Mouse (Mus musculus) limb, embryonic 14.5 days (tissue): ENCODE data around the gene Ints3. TPM values are rescaled to one million over a fixed set of nuclear protein-coding genes. Genes with fewer than 3 reads are reported as not detected.

ENCODE experiments used
- ATAC-seq: fragments of 200-750 bp; cut with Nextera tagmentation; 2 replicates; pipeline ENCODE4 v1.8.0; 2017; ENCODE audit warnings: low read depth, moderate number of reproducible peaks, moderate TSS enrichment; ENCODE audit not compliant: low FRiP score
- DNase-seq: peaks from one replicate; pipeline ENCODE4 v3.0.0-alpha.2; 2015; ENCODE audit warnings: low spot score
- H3K27ac ChIP-seq: fragments of 300-500 bp; sonication (generic); replicated peaks from 2 replicates; pipeline ENCODE4 v1.5.1; 2014; ENCODE audit warnings: low read depth, mild to moderate bottlenecking, low read length, moderate library complexity, mixed read lengths
- H3K27me3 ChIP-seq: fragments of 300-500 bp; sonication (generic); 2 replicates; pipeline ENCODE4 v1.6.1; 2014; ENCODE audit warnings: low read length, mixed read lengths; ENCODE audit not compliant: control insufficient read depth, insufficient read depth
- H3K36me3 ChIP-seq: fragments of 300-500 bp; sonication (generic); 2 replicates; pipeline ENCODE4 v1.6.1; 2014; ENCODE audit warnings: mild to moderate bottlenecking, low read length, moderate library complexity, mixed read lengths; ENCODE audit not compliant: control insufficient read depth, insufficient read depth
- H3K4me1 ChIP-seq: fragments of 300-500 bp; sonication (generic); 2 replicates; pipeline ENCODE4 v1.6.1; 2014; ENCODE audit warnings: antibody characterized with exemption, low read length, mixed read lengths; ENCODE audit not compliant: control insufficient read depth, insufficient read depth
- H3K4me2 ChIP-seq: fragments of 300-500 bp; sonication (generic); replicated peaks from 2 replicates; pipeline ENCODE4 v1.6.1; 2014; ENCODE audit warnings: low read depth, mild to moderate bottlenecking, low read length, moderate library complexity; ENCODE audit not compliant: severe bottlenecking
- H3K4me3 ChIP-seq: fragments of 300-500 bp; sonication (generic); replicated peaks from 2 replicates; pipeline ENCODE4 v1.5.1; 2014; ENCODE audit warnings: low read length
- H3K9ac ChIP-seq: fragments of 300-500 bp; sonication (generic); 2 replicates; pipeline ENCODE4 v1.6.1; 2014; ENCODE audit warnings: mild to moderate bottlenecking, low read depth, low read length, moderate library complexity; ENCODE audit not compliant: severe bottlenecking
- H3K9me3 ChIP-seq: fragments of 300-500 bp; sonication (generic); 2 replicates; pipeline ENCODE4 v1.6.1; 2016; ENCODE audit warnings: low read length; ENCODE audit not compliant: control insufficient read depth
- POLR2A ChIP-seq: fragments of 200-500 bp; IDR thresholded peaks from 2 replicates; pipeline ENCODE4 v1.8.0; 2012; ENCODE audit warnings: inconsistent platforms, mild to moderate bottlenecking, moderate library complexity, borderline replicate concordance; ENCODE audit not compliant: insufficient read depth, insufficient read length; ENCODE audit errors: extremely low read depth
- WGBS: fragments of 180-500 bp; shearing (Covaris S2); extraction: QIAGEN DNeasy Blood & Tissue Kit; methylation state at CpG from one replicate; pipeline ENCODE4 v1.1.7; 2014; 5-methylcytosine and 5-hydroxymethylcytosine counted together
- polyA plus RNA-seq, 2 experiments: library from polyadenylated mRNA; depleted of rRNA in 1 of 2; stranded (reverse) in 1 of 2; unstranded in 1 of 2; fragments of >200 nt; fragmentation: Nextera tagmentation in 1 of 2; extraction: Ambion mirVana in 1 of 2; gene quantifications; 2 replicates each; pipeline versions ENCODE4 v1.2.1 to v1.2.3; 2012 to 2014

Gene Ints3
- polyA plus RNA-seq, 2 experiments, result 26.0 to 52.8 TPM

- Histone ChIP-seq H3K36me3 (no peaks in the 10 kb centered on the region), H3K4me2 (no peak overlapping the region), H3K27me3 (peaks cover 37% of the 10 kb centered on the region), H3K27ac (no peak overlapping the region), H3K4me3 (no peak overlapping the region), H3K4me1 (0 out of 2 replicates have a peak, but pooled peaks cover 2% of the 10 kb centered on the region), H3K9ac (no peak overlapping the region), H3K9me3 (no peaks in the 10 kb centered on the region)
- TF ChIP-seq POLR2A, result no peak
- no peak for DNase-seq
- 86% methylated on average over 10 of the region's 10 CpGs for WGBS
- ATAC-seq, result no peak
Observed at GRCm38 (mm10) chr3:90467618-90468300, 34.3 kb upstream of the Ints3 start.

DNA sequence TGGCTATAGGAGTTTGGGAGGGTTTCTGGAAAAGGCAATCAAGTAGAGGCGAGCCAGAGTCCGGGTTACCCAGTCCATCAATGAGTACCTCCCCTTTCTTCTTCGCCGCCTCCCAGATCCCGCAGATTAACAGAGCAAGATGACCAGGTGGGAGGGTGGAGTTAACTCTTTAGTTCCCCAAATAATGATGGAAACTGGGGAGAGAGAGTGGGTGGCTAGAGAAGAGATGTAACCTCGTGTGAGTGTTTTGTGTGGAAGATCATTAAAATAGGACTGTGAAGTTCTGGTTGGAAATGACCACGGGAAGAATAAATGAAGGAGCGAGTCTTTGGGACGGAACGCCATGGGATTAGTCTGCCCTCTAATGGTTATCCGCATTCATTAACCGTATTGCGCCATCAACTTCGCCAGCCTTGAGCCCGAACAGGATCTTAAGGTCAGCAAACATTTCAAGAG is 32.9 kb upstream of the Ints3 start:
- no peaks in the 10 kb centered on the region for H3K36me3 ChIP-seq
- H3K4me3 ChIP-seq, result peak overlapping the region; percentile 40
- peaks cover 41% of the 10 kb centered on the region for H3K27me3 ChIP-seq
- H3K4me2 ChIP-seq, result peak overlapping the region; percentile 79
- ATAC-seq, result peak; percentile 39; the same call in 1 of the 2 replicates
- TF ChIP-seq POLR2A, result no peak
- no peak overlapping the region for H3K27ac ChIP-seq
- under 1% methylated on average over 15 of the region's 15 CpGs for WGBS
- 0 out of 2 replicates have a peak, but pooled peaks cover 2% of the 10 kb centered on the region for H3K4me1 ChIP-seq
- peak; percentile 78 for DNase-seq
- H3K9ac ChIP-seq, result peak overlapping the region; percentile 17; the same call in 1 of the 2 replicates
- H3K9me3 ChIP-seq, result no peaks in the 10 kb centered on the region

- 0 out of 2 replicates have a peak, but pooled peaks cover 2% of the 10 kb centered on the region for H3K4me1 ChIP-seq
- H3K9me3 ChIP-seq, result no peaks in the 10 kb centered on the region
- peak within 1 kb of the TSS; percentile 17 for H3K9ac ChIP-seq
- H3K27me3 ChIP-seq, result peaks cover 41% of the 10 kb centered on the region
- WGBS, result 0% methylated on average over 28 of the region's 49 CpGs
- H3K4me3 ChIP-seq, result peak within 1 kb of the TSS; percentile 40
- no peak for TF ChIP-seq POLR2A
- ATAC-seq (peak; percentile 25; the same call in 1 of the 2 replicates), DNase-seq (peak; percentile 18)
- H3K4me2 ChIP-seq, result peak within 1 kb of the TSS; percentile 79
- H3K27ac ChIP-seq, result no peak within 1 kb of the TSS
- no peaks in the 10 kb centered on the region for H3K36me3 ChIP-seq
Observed at GRCm38 (mm10) chr3:90465686-90466310, 32.4 kb upstream of the Ints3 start, which contains the start of gene Npr1. Npr1 (minus strand) TSS chr3:90465866.

GRCm38 (mm10) chr3:90465081-90465685 is 31.8 kb upstream of the Ints3 start:
- H3K4me1 ChIP-seq, result 0 out of 2 replicates have a peak, but pooled peaks cover 2% of the 10 kb centered on the region
- H3K9ac ChIP-seq, result peak overlapping the region; percentile 17
- TF ChIP-seq POLR2A, result no peak
- ATAC-seq (peak; percentile 28; the same call in 1 of the 2 replicates), DNase-seq (no peak)
- WGBS, result 1% methylated on average over 70 of the region's 75 CpGs
- peak overlapping the region; percentile 40 for H3K4me3 ChIP-seq
- H3K9me3 ChIP-seq, result no peaks in the 10 kb centered on the region
- H3K36me3 ChIP-seq, result no peaks in the 10 kb centered on the region
- no peak overlapping the region for H3K27ac ChIP-seq
- peak overlapping the region; percentile 79 for H3K4me2 ChIP-seq
- H3K27me3 ChIP-seq, result peaks cover 41% of the 10 kb centered on the region

GRCm38 (mm10) chr3:90464552-90465080 is 31.2 kb upstream of the Ints3 start:
- Histone ChIP-seq H3K4me2 (peak overlapping the region; percentile 79), H3K9me3 (no peaks in the 10 kb centered on the region), H3K4me3 (peak overlapping the region; percentile 40), H3K4me1 (0 out of 2 replicates have a peak, but pooled peaks cover 2% of the 10 kb centered on the region), H3K36me3 (no peaks in the 10 kb centered on the region), H3K27me3 (peaks cover 41% of the 10 kb centered on the region), H3K27ac (no peak overlapping the region), H3K9ac (peak overlapping the region; percentile 17; the same call in 1 of the 2 replicates)
- WGBS, result 11% methylated on average over 37 of the region's 37 CpGs
- no peak for TF ChIP-seq POLR2A
- DNase-seq, result no peak
- no peak for ATAC-seq
